Mouse (Mus musculus): Measurements from ENCODE around the gene Ccr4. TPM values are rescaled to one million over a fixed set of nuclear protein-coding genes. Genes with fewer than 3 reads are reported as not detected.

The Ccr4 gene
- not detected in 2 replicates for polyA plus RNA-seq (2015; fragmentation: Nextera tagmentation; extraction: Ambion mirVana)

GRCm38 (mm10) chr9:114504816-114505215 lies at the start of gene Ccr4:
Gene Ccr4 (minus strand): TSS chr9:114504916.
- Histone ChIP-seq H3K27me3 (ENCODE audit: insufficient read depth, low read length) (no peaks in the 10 kb centered on the region), H3K36me3 (replicated peaks; ENCODE audit: insufficient read depth, low read length) (no peaks in the 10 kb centered on the region), H3K9me3 (ENCODE audit: low read length) (no peaks in the 10 kb centered on the region), H3K4me3 (ENCODE audit: low read depth, low read length) (no peak within 1 kb of the TSS), H3K4me2 (ENCODE audit: low read depth, low read length) (no peak within 1 kb of the TSS), H3K4me1 (ENCODE audit: insufficient read depth) (no peaks in the 10 kb centered on the region), H3K9ac (replicated peaks) (no peak within 1 kb of the TSS), H3K27ac (ENCODE audit: low read depth) (no peak within 1 kb of the TSS)
- no peak for DNase-seq
- TF ChIP-seq CTCF (IDR thresholded peaks at IDR 0.05; ENCODE audit: low read depth) = no peak
- no peak for TF ChIP-seq EP300 (IDR thresholded peaks at IDR 0.05; ENCODE audit: low read depth)
- WGBS (ENCODE audit: insufficient replicate concordance) = 77% methylated on average over 9 of the region's 9 CpGs
- ATAC-seq = no peak

DNA sequence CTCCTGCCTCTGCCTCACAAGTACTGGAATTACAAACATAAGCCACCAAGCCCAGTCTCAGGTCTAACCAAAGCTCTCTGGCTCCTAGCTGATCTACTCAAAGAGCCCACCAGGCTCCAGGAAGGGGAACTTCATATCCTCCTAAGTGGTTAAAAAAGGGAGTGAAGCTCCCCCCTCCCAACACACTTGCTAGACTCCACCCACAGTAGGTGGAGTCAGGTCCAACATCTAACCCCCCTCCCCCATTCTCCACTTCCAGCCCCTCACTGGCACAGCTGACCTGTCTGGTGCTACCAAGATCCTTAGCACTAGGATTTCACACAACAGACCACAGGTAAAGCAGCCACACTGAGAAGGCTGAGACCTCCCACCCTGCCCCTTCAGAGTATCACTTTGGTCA lies 49.1 kb upstream of the Ccr4 start:
- H3K36me3 ChIP-seq (replicated peaks; ENCODE audit: insufficient read depth, low read length) = no peaks in the 10 kb centered on the region
- no peak overlapping the region for H3K9ac ChIP-seq (replicated peaks)
- H3K4me1 ChIP-seq (ENCODE audit: insufficient read depth) = peaks cover 11% of the 10 kb centered on the region; the same call in 1 of the 2 replicates
- peaks cover under 1% of the 10 kb centered on the region; the same call in 1 of the 2 replicates for H3K27me3 ChIP-seq (ENCODE audit: insufficient read depth, low read length)
- no peak for DNase-seq
- no peak for ATAC-seq
- H3K4me2 ChIP-seq (ENCODE audit: low read depth, low read length) = no peak overlapping the region
- H3K4me3 ChIP-seq (ENCODE audit: low read depth, low read length) = no peak overlapping the region
- H3K27ac ChIP-seq (ENCODE audit: low read depth) = peak overlapping the region; percentile 18; the same call in 1 of the 2 replicates
- H3K9me3 ChIP-seq (ENCODE audit: low read length) = no peaks in the 10 kb centered on the region
- TF ChIP-seq CTCF (IDR thresholded peaks at IDR 0.05; ENCODE audit: low read depth) (no peak), EP300 (IDR thresholded peaks at IDR 0.05; ENCODE audit: low read depth) (no peak)

DNA sequence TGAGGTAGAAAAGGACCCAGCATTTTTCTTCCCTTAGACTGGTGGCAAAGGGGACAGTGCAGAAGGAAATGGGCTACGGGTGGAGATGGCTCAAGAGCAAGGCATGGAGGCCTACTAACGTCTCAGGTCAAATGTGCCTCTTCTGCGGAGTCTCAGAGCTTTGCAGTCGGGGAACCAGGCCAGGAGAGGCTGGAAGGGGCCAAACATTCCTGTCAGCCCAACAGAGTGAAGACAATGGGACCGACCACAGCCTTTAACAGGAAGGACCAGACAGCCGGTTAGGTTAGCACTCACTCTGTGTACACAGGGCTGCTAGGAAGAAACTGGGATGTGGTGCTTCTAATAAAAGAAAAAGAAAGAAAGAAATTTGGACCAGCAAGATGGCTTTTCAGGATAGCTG lies 45.3 kb upstream of the Ccr4 start:
- no peak for ATAC-seq
- H3K4me2 ChIP-seq (ENCODE audit: low read depth, low read length) = no peak overlapping the region
- H3K36me3 ChIP-seq (replicated peaks; ENCODE audit: insufficient read depth, low read length) = no peaks in the 10 kb centered on the region
- no peaks in the 10 kb centered on the region for H3K9me3 ChIP-seq (ENCODE audit: low read length)
- TF ChIP-seq EP300 (IDR thresholded peaks at IDR 0.05; ENCODE audit: low read depth) = no peak
- no peak for TF ChIP-seq CTCF (IDR thresholded peaks at IDR 0.05; ENCODE audit: low read depth)
- no peak overlapping the region for H3K4me3 ChIP-seq (ENCODE audit: low read depth, low read length)
- H3K27ac ChIP-seq (ENCODE audit: low read depth) = no peak overlapping the region
- H3K27me3 ChIP-seq (ENCODE audit: insufficient read depth, low read length) = no peaks in the 10 kb centered on the region
- H3K4me1 ChIP-seq (ENCODE audit: insufficient read depth) = peaks cover 33% of the 10 kb centered on the region
- WGBS (ENCODE audit: insufficient replicate concordance) = 40% methylated on average over 6 of the region's 6 CpGs
- no peak for DNase-seq
- no peak overlapping the region for H3K9ac ChIP-seq (replicated peaks)

GRCm38 (mm10) chr9:114549117-114549516 lies 44.4 kb upstream of the Ccr4 start:
- TF ChIP-seq EP300 (IDR thresholded peaks at IDR 0.05; ENCODE audit: low read depth) = no peak
- H3K4me1 ChIP-seq (ENCODE audit: insufficient read depth) = peaks cover 35% of the 10 kb centered on the region
- no peak for ATAC-seq
- WGBS (ENCODE audit: insufficient replicate concordance) = 52% methylated on average over 5 of the region's 5 CpGs
- no peaks in the 10 kb centered on the region for H3K27me3 ChIP-seq (ENCODE audit: insufficient read depth, low read length)
- no peak overlapping the region for H3K4me3 ChIP-seq (ENCODE audit: low read depth, low read length)
- no peaks in the 10 kb centered on the region for H3K36me3 ChIP-seq (replicated peaks; ENCODE audit: insufficient read depth, low read length)
- H3K9me3 ChIP-seq (ENCODE audit: low read length) = no peaks in the 10 kb centered on the region
- no peak overlapping the region for H3K9ac ChIP-seq (replicated peaks)
- DNase-seq = no peak
- no peak overlapping the region for H3K4me2 ChIP-seq (ENCODE audit: low read depth, low read length)
- H3K27ac ChIP-seq (ENCODE audit: low read depth) = no peak overlapping the region

DNA sequence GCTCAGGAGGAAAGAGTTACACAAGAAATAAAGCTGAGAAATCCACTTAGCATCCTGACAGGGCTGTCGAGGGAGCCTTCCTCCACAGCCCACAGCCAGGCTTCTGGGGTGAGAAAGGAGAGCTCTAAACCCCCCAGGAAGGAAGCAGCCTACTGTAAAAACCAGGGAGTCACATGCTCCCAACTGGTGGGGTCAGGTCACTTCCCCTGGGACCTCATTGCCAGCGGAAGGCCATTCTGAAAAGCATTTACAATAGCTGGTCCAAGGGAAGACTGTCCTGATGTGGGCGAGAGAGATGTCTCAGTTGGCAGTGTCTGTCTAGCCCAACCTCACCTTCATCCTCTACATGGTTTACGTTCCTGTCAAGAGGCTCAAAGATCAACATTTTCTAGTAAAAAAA lies 43.8 kb upstream of the Ccr4 start:
- Histone ChIP-seq H3K36me3 (replicated peaks; ENCODE audit: insufficient read depth, low read length) (no peaks in the 10 kb centered on the region), H3K4me2 (ENCODE audit: low read depth, low read length) (no peak overlapping the region), H3K9ac (replicated peaks) (no peak overlapping the region), H3K4me3 (ENCODE audit: low read depth, low read length) (no peak overlapping the region), H3K9me3 (ENCODE audit: low read length) (no peaks in the 10 kb centered on the region), H3K4me1 (ENCODE audit: insufficient read depth) (peaks cover 32% of the 10 kb centered on the region), H3K27ac (ENCODE audit: low read depth) (no peak overlapping the region), H3K27me3 (ENCODE audit: insufficient read depth, low read length) (no peaks in the 10 kb centered on the region)
- ATAC-seq (no peak), DNase-seq (no peak)
- 28% methylated on average over 4 of the region's 4 CpGs for WGBS (ENCODE audit: insufficient replicate concordance)
- TF ChIP-seq EP300 (IDR thresholded peaks at IDR 0.05; ENCODE audit: low read depth) (no peak), CTCF (IDR thresholded peaks at IDR 0.05; ENCODE audit: low read depth) (no peak)

DNA sequence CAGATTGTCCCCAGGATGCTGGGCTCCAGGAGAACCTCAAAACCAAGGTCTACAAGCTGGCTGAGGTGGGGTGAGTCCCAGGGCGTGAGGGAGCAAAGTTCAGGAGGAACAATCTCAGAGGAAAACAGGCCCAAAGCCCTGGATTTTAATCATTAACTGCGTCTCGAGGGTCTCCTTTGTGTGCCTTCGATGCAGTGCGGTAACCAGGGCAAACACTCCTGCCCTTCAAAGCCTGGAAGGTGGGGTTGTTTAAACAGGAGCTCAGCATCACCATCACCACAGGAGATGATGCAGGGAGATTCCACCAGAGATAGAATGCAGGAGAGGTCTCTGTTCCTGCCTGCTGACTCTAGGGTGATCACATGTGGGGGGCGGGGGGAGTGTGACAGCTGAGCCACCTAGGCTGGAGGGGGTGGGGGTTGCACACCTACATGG lies 42.9 kb upstream of the Ccr4 start:
- Histone ChIP-seq H3K9me3 (ENCODE audit: low read length) (no peaks in the 10 kb centered on the region), H3K27ac (ENCODE audit: low read depth) (0 out of 2 replicates have a peak overlapping the region, but pooled peaks have one; percentile 35), H3K4me2 (ENCODE audit: low read depth, low read length) (no peak overlapping the region), H3K36me3 (replicated peaks; ENCODE audit: insufficient read depth, low read length) (no peaks in the 10 kb centered on the region), H3K4me1 (ENCODE audit: insufficient read depth) (peaks cover 32% of the 10 kb centered on the region), H3K27me3 (ENCODE audit: insufficient read depth, low read length) (no peaks in the 10 kb centered on the region), H3K4me3 (ENCODE audit: low read depth, low read length) (no peak overlapping the region), H3K9ac (replicated peaks) (no peak overlapping the region)
- WGBS (ENCODE audit: insufficient replicate concordance) = 50% methylated on average over 6 of the region's 6 CpGs
- ATAC-seq (no peak), DNase-seq (no peak)
- no peak for TF ChIP-seq EP300 (IDR thresholded peaks at IDR 0.05; ENCODE audit: low read depth)
- no peak for TF ChIP-seq CTCF (IDR thresholded peaks at IDR 0.05; ENCODE audit: low read depth)

- Histone ChIP-seq H3K36me3 (replicated peaks; ENCODE audit: insufficient read depth, low read length) (no peaks in the 10 kb centered on the region), H3K4me3 (ENCODE audit: low read depth, low read length) (no peak overlapping the region), H3K27ac (ENCODE audit: low read depth) (no peak overlapping the region), H3K4me2 (ENCODE audit: low read depth, low read length) (no peak overlapping the region), H3K9me3 (ENCODE audit: low read length) (no peaks in the 10 kb centered on the region), H3K27me3 (ENCODE audit: insufficient read depth, low read length) (no peaks in the 10 kb centered on the region), H3K4me1 (ENCODE audit: insufficient read depth) (peaks cover 32% of the 10 kb centered on the region), H3K9ac (replicated peaks) (no peak overlapping the region)
- TF ChIP-seq EP300 (IDR thresholded peaks at IDR 0.05; ENCODE audit: low read depth) (no peak), CTCF (IDR thresholded peaks at IDR 0.05; ENCODE audit: low read depth) (no peak)
- no peak for DNase-seq
- 14% methylated on average over 12 of the region's 12 CpGs for WGBS (ENCODE audit: insufficient replicate concordance)
- 0 out of 2 replicates have a peak, but pooled peaks have one; percentile 16 for ATAC-seq
Observed at GRCm38 (mm10) chr9:114546765-114547164, 42.0 kb upstream of the Ccr4 start.

Data from liver, postnatal 0 days (tissue).